Mouse (Mus musculus) left cerebral cortex, adult 2 months (tissue): ENCODE measurements around the gene Abcg1. TPM values are rescaled to one million over a fixed set of nuclear protein-coding genes. Genes with fewer than 3 reads are reported as not detected.

ENCODE experiments used
- DNase-seq, 2 experiments: peaks; one replicate each; pipeline ENCODE4 v3.0.0; 2021 to 2022; ENCODE audit warnings: low spot score in 2 of 2, mixed read lengths in 1 of 2; ENCODE audit errors: extremely low spot score in 1 of 2
- H3K27ac ChIP-seq: fragments of 200-600 bp; 2 replicates; pipeline ENCODE4 v1.8.1; 2022
- H3K4me3 ChIP-seq: fragments of 200-600 bp; 2 replicates; pipeline ENCODE4 v1.8.1; 2022
- CTCF ChIP-seq: fragments of 200-600 bp; IDR thresholded peaks from 2 replicates; pipeline ENCODE4 v1.8.1; 2022; ENCODE audit warnings: antibody characterized with exemption, mild to moderate bottlenecking, moderate library complexity
- intact Hi-C: fragments of 180-260 bp; cut with DNase I; formaldehyde crosslinking; loops from one replicate; pipeline ENCODE4 v1.15.1; 2025
- total RNA-seq, 2 experiments: library from RNA; stranded (reverse); gene quantifications; 2 replicates each; pipeline ENCODE4 v1.2.3; 2021

Gene Abcg1
- total RNA-seq, 2 experiments from 2014 or later = 76.5 to 77.6 TPM

- intact Hi-C loops = no loop called here
- no peak for DNase-seq
Measured at GRCm38 (mm10) chr17:31113191-31113856, 55.8 kb downstream of the Abcg1 start.

GRCm38 (mm10) chr17:31116063-31116462 lies 58.6 kb downstream of the Abcg1 start:
- Histone ChIP-seq H3K4me3 (no peak overlapping the region), H3K27ac (no peak overlapping the region)
- no peak for DNase-seq
- no peak for TF ChIP-seq CTCF
- intact Hi-C loops = loop anchor here (5.0 kb wide), 1 partner anchor 59 kb away; the partner anchor contains the start of gene Abcg1

More at GRCm38 (mm10) chr17:31113191-31113856, 55.8 kb downstream of the Abcg1 start:
- Histone ChIP-seq H3K4me3 (no peak overlapping the region), H3K27ac (peak overlapping the region; percentile 5; the same call in 1 of the 2 replicates)
- no peak for TF ChIP-seq CTCF

- intact Hi-C loops = loop anchor here (2.0 to 5.0 kb wide), 2 partner anchors 61 to 99 kb away; partner anchors contain the start of gene Abcg1
- no peak for TF ChIP-seq CTCF
- no peak overlapping the region for H3K27ac ChIP-seq
- H3K4me3 ChIP-seq = no peak overlapping the region
- no peak for DNase-seq
Measured at GRCm38 (mm10) chr17:31117946-31118345, 60.5 kb downstream of the Abcg1 start.

- peak; percentile 77 to 82 for DNase-seq
- peak; percentile 88 for TF ChIP-seq CTCF
- H3K27ac ChIP-seq = no peak overlapping the region
- intact Hi-C loops = loop anchor here (1.0 to 5.0 kb wide), 3 partner anchors 62 to 108 kb away; partner anchors contain the start of gene Abcg1
- no peak overlapping the region for H3K4me3 ChIP-seq
Measured at GRCm38 (mm10) chr17:31119429-31119828, 62.0 kb downstream of the Abcg1 start.

- peak; percentile 38 to 42 for DNase-seq
- no peak overlapping the region for H3K27ac ChIP-seq
- intact Hi-C loops = loop anchor here (5.0 kb wide), 1 partner anchor 65 kb away; no protein-coding TSS in a partner anchor
- peak; percentile 80 for TF ChIP-seq CTCF
- H3K4me3 ChIP-seq = no peak overlapping the region
Measured at GRCm38 (mm10) chr17:31121975-31122374, 64.5 kb downstream of the Abcg1 start.

GRCm38 (mm10) chr17:31125548-31126266 lies 68.2 kb downstream of the Abcg1 start:
- intact Hi-C loops = no loop called here
- H3K4me3 ChIP-seq = no peak overlapping the region
- DNase-seq = peak in 1 of 2 experiments; percentile 34
- no peak for TF ChIP-seq CTCF
- H3K27ac ChIP-seq = no peak overlapping the region

GRCm38 (mm10) chr17:31128708-31129318 lies 71.3 kb downstream of the Abcg1 start:
- Histone ChIP-seq H3K27ac (no peak overlapping the region), H3K4me3 (no peak overlapping the region)
- intact Hi-C loops = no loop called here
- DNase-seq = no peak
- no peak for TF ChIP-seq CTCF

- intact Hi-C loops = no loop called here
- no peak within 1 kb of the TSS for H3K27ac ChIP-seq
Measured at GRCm38 (mm10) chr17:31129452-31129851, 72.0 kb downstream of the Abcg1 start, which contains the start of gene Tff3. TSS of gene Tff3 (minus strand) at chr17:31129646.

GRCm38 (mm10) chr17:31131269-31131821 lies 73.9 kb downstream of the Abcg1 start:
- no peak overlapping the region for H3K27ac ChIP-seq
- no peak for TF ChIP-seq CTCF
- intact Hi-C loops = loop anchor here (5.0 kb wide), 1 partner anchor 146 kb away; the partner anchor contains the start of gene Rsph1
- DNase-seq = peak in 1 of 2 experiments; percentile 61
- H3K4me3 ChIP-seq = no peak overlapping the region

More at GRCm38 (mm10) chr17:31129452-31129851, 72.0 kb downstream of the Abcg1 start, which contains the start of gene Tff3:
- TF ChIP-seq CTCF = no peak
- no peak for DNase-seq
- H3K4me3 ChIP-seq = no peak within 1 kb of the TSS

GRCm38 (mm10) chr17:31133776-31134175 lies 76.3 kb downstream of the Abcg1 start:
- Histone ChIP-seq H3K4me3 (no peak overlapping the region), H3K27ac (no peak overlapping the region)
- intact Hi-C loops = loop anchor here (5.0 kb wide), 1 partner anchor 144 kb away; the partner anchor contains the start of gene Rsph1
- no peak for TF ChIP-seq CTCF
- DNase-seq = no peak

GRCm38 (mm10) chr17:31134913-31135312 lies 77.4 kb downstream of the Abcg1 start:
- H3K27ac ChIP-seq = no peak overlapping the region
- no peak for TF ChIP-seq CTCF
- no peak overlapping the region for H3K4me3 ChIP-seq
- DNase-seq = no peak
- intact Hi-C loops = loop anchor here (5.0 kb wide), 3 partner anchors 142 to 357 kb away; partner anchors contain the start of gene Rsph1
